Mouse (Mus musculus) layer of hippocampus, adult 6 months (tissue): ENCODE results near the gene Actrt2. TPM values are rescaled to one million over a fixed set of nuclear protein-coding genes. Genes with fewer than 3 reads are reported as not detected.

Experiments used
- long read RNA-seq, 2 experiments: library from polyadenylated mRNA; unstranded; transcript quantifications; one replicate each; pipeline ENCODE4 v2.0.0; 2019 to 2020
- polyA plus RNA-seq: library from polyadenylated mRNA; unstranded; fragments of <200 nt; fragmentation: Nextera tagmentation; gene quantifications from 2 replicates; pipeline ENCODE4 v1.2.3, GENCODE M21; 2021

Gene Actrt2
- not detected in 2 replicates for polyA plus RNA-seq
- long read RNA-seq, experiment 1: 0 reads
- long read RNA-seq, experiment 2: 0 reads

GRCm38 (mm10) chr4:154667767-154668166 is at the start of gene Actrt2:
Actrt2 (minus strand) TSS chr4:154667867.

GRCm38 (mm10) chr4:154636721-154637311 is 30.9 kb downstream of the Actrt2 start, which contains the start of gene Prdm16:
Prdm16 (minus strand) TSS chr4:154636873.

Other genes with a start within 250 kb of the Actrt2 start
- 9.4 and 10.2 TPM in 2 replicates for gene Prdm16, start 31.0 kb downstream of the Actrt2 start, polyA plus RNA-seq
- 5.1 and 5.8 TPM in 2 replicates for gene Ttc34, start 169.6 kb upstream of the Actrt2 start, polyA plus RNA-seq
- 0.14 and 0.35 TPM in 2 replicates for gene Mmel1, start 201.7 kb upstream of the Actrt2 start, polyA plus RNA-seq
- gene Fam213b, start 231.3 kb upstream of the Actrt2 start, polyA plus RNA-seq: 176 and 177 TPM in 2 replicates